Mouse (Mus musculus): ENCODE measurements around the gene Perp. TPM values are rescaled to one million over a fixed set of nuclear protein-coding genes. Genes with fewer than 3 reads are reported as not detected.
A peak's percentile ranks its signal among the peaks of the same experiment; 100 is the strongest.

Gene Perp
- polyA plus RNA-seq, 1 experiment from 2014 or later: 2.6 TPM

DNA sequence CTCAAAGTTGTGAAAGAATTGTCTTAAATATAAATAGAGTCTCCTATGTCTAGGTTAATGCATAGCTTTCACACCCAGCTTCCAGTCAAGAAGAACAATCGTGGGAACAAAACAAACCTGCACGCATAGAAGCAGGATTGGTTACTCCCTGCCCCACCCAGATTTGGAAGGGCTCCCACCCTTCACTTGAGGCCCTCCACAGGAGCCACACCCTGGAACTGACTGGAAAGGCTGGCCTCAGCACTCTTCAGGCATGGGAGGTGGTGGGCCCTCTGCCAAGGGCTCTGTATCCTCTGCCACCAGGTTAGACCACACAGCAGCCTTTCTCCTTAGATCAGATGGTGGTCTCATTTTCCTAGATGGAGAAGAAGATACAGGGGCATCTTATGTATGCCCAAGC is 26.2 kb downstream of the Perp start:
- 85% methylated on average over 2 of the region's 2 CpGs for WGBS
- Histone ChIP-seq H3K9me3 (no peaks in the 10 kb centered on the region), H3K4me2 (replicated peaks) (no peak overlapping the region), H3K4me3 (replicated peaks) (no peak overlapping the region), H3K27ac (no peak overlapping the region), H3K9ac (replicated peaks) (no peak overlapping the region), H3K36me3 (no peaks in the 10 kb centered on the region), H3K27me3 (no peaks in the 10 kb centered on the region), H3K4me1 (replicated peaks) (no peaks in the 10 kb centered on the region)
- no peak for ATAC-seq

DNA sequence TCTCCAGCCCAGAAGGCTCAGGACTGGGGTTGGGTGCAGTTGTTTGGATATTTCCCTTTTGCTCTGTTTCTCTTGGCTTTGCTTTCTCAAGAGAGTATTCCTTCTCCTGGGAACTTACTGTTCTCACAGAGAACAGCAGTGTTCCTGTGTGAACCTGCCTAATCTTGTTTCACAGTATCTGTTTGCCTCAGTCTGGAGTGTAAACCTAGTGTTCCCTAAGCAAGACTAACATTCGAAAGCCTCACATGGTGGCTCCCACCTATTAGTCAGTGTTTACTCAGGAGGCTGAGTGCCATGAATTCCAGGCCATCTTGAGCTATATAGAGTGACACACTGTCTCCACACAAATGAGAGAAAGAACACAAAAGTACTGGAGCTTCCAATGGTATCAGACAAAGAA is 31.4 kb downstream of the Perp start:
- 59% methylated on average over 1 of the region's 1 CpGs for WGBS

DNA sequence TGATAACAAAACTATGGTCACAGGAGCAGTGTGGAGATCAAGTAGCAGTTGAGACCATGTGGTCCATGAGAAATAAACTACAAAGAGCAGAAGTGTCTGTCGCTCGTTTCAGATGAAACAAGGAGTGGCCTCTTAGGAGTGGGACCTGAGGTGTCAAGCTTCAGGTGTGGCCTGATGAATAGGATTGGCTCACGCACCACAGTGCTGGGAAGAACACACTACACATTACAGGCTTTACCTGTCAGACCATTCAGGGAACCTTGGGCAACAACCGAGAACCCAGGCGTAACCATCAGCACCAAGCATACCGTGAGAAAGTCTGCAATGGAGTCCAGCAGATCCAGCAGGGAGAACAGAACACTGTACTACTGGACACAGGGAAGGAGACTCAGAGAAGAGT is 33.3 kb downstream of the Perp start:
- no peak overlapping the region for H3K4me3 ChIP-seq (replicated peaks)
- H3K27me3 ChIP-seq: no peaks in the 10 kb centered on the region
- H3K9ac ChIP-seq (replicated peaks): no peak overlapping the region
- WGBS: 92% methylated on average over 6 of the region's 6 CpGs
- no peaks in the 10 kb centered on the region for H3K36me3 ChIP-seq
- H3K9me3 ChIP-seq: no peaks in the 10 kb centered on the region
- no peaks in the 10 kb centered on the region for H3K4me1 ChIP-seq (replicated peaks)
- H3K27ac ChIP-seq: no peak overlapping the region
- ATAC-seq: no peak
- no peak overlapping the region for H3K4me2 ChIP-seq (replicated peaks)

More for the DNA sequence above, 31.4 kb downstream of the Perp start:
- Histone ChIP-seq H3K27ac (no peak overlapping the region), H3K4me3 (replicated peaks) (no peak overlapping the region), H3K36me3 (no peaks in the 10 kb centered on the region), H3K9ac (replicated peaks) (no peak overlapping the region), H3K4me1 (replicated peaks) (no peaks in the 10 kb centered on the region), H3K27me3 (no peaks in the 10 kb centered on the region), H3K9me3 (no peaks in the 10 kb centered on the region), H3K4me2 (replicated peaks) (no peak overlapping the region)
- ATAC-seq: no peak

DNA sequence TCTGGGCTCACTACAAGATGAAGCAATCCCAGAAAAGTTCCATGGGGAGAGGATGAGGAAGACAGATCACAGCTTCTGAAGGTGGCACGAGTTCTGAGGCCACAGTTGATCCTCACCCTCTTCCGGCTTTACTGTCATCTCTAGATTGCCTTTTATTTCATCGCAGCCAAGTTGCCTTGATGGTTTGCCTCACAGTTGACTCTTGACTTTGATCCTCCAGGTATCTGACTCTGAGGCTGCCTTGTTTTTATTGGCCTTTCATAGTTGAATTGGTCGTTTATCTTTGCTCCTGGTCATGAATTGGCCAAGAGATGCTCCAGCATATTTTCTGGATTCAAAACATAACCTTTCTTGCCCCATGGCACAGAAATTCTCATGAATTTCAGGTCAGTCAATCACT is 34.3 kb downstream of the Perp start:
- 76% methylated on average over 4 of the region's 4 CpGs for WGBS
- no peaks in the 10 kb centered on the region for H3K9me3 ChIP-seq
- no peak for ATAC-seq

DNA sequence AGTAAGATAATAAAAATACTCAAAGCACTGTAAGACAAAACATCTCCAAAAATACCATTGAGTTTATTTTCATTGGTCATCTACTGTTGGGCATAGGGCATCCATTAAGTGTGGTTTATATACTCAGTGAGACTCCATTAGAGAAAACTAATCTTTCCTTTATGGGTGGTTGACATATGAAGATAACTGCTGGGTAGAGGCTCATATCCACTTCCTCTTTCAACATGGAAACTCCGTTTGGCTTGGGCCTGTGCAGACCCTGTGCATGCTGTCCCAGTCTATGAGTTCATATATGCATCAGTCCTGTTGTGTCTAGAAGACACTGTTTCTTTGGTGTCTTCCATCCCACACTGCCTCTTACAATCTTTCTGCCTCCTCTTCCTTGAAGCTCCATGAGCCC is 34.9 kb downstream of the Perp start:
- ATAC-seq: no peak

More for the DNA sequence above, 34.3 kb downstream of the Perp start:
- Histone ChIP-seq H3K4me1 (replicated peaks) (no peaks in the 10 kb centered on the region), H3K27ac (no peak overlapping the region), H3K27me3 (no peaks in the 10 kb centered on the region), H3K9ac (replicated peaks) (no peak overlapping the region), H3K4me2 (replicated peaks) (no peak overlapping the region), H3K4me3 (replicated peaks) (no peak overlapping the region), H3K36me3 (no peaks in the 10 kb centered on the region)

DNA sequence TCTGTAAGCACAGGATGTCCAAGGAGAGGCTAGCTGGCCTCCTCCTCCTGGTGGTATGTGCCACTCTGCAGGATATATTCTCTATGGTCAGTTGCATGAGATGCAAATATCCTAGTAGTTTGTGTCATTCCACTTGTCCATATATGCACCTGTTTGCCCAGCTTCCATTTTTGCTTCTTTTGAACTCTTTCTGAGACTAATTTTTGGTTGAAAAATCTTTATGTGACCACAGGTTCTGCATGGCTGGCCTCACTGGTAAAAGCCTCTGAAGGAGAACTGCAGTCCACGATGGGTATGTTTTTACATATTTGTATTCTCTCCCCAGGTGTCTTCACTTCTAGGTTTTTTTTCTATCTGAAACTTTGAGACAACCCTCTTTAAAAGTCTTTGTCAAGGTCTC is 37.4 kb downstream of the Perp start:
- Histone ChIP-seq H3K36me3 (no peaks in the 10 kb centered on the region), H3K4me2 (replicated peaks) (no peak overlapping the region), H3K4me3 (replicated peaks) (no peak overlapping the region), H3K9me3 (no peaks in the 10 kb centered on the region), H3K27me3 (no peaks in the 10 kb centered on the region), H3K9ac (replicated peaks) (no peak overlapping the region), H3K27ac (no peak overlapping the region), H3K4me1 (replicated peaks) (no peaks in the 10 kb centered on the region)
- 79% methylated on average over 1 of the region's 1 CpGs for WGBS
- no peak for ATAC-seq

More for the DNA sequence above, 34.9 kb downstream of the Perp start:
- no peaks in the 10 kb centered on the region for H3K9me3 ChIP-seq
- no peak overlapping the region for H3K4me3 ChIP-seq (replicated peaks)
- WGBS: 90% methylated on average over 1 of the region's 1 CpGs
- H3K36me3 ChIP-seq: no peaks in the 10 kb centered on the region
- no peak overlapping the region for H3K4me2 ChIP-seq (replicated peaks)
- no peak overlapping the region for H3K9ac ChIP-seq (replicated peaks)
- no peak overlapping the region for H3K27ac ChIP-seq
- H3K4me1 ChIP-seq (replicated peaks): no peaks in the 10 kb centered on the region
- no peaks in the 10 kb centered on the region for H3K27me3 ChIP-seq

DNA sequence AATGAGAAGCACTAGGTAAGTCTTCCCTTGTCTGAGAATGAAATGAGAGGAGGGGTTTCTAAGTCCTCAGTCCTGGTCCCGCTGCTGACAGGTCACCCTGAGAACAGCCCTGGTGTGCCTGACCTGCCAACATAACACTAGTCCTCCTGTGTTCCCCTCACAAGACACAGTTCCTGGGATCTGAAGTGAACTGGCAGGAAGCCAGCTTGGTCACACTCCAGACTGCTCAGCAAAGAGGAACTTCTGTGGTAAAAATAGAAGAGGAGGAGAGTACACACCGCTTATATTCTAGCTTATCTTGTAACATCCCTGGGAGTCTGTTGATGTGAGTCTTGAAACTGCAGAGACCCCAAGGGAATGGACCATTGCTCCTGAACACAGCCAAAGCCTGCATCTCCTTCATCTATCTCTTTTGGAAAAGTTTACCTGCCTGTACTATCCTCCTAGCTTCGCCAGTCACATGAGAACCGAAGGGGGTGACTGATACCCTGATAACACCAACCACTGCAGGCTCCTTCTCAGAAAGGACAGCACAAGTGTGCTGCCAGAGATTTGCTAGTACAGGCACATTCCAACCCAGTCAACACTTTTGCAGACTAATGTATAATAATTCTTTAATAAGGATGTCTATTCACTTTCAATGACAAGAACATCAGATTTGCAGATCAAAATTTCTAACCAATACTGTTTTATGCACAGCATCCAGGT is 42.3 kb downstream of the Perp start:
- no peak for ATAC-seq
- Histone ChIP-seq H3K27ac (no peak overlapping the region), H3K4me2 (replicated peaks) (no peak overlapping the region), H3K36me3 (no peaks in the 10 kb centered on the region), H3K4me1 (replicated peaks) (no peaks in the 10 kb centered on the region), H3K27me3 (no peaks in the 10 kb centered on the region), H3K4me3 (replicated peaks) (no peak overlapping the region), H3K9me3 (no peaks in the 10 kb centered on the region), H3K9ac (replicated peaks) (no peak overlapping the region)
- 88% methylated on average over 4 of the region's 4 CpGs for WGBS

DNA sequence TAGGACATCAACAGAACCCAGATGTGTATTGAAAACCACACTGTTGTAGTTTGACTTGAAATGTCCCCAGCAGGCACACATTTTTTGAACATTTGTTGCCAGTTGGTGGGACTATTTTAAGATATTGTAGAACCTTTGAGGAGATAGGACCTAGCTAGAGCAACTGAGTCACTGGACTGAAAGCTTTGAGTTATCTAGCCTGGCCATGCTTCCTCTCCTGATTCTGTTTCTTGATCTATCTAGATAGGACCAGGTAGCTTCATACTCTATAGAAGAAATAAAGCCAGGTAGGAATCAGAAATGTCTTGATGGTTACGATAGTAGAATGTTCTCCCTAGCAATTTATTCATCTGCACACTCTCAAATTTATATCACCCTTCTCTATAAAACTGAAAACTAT is 43.9 kb downstream of the Perp start:
- H3K9me3 ChIP-seq: no peaks in the 10 kb centered on the region
- H3K9ac ChIP-seq (replicated peaks): no peak overlapping the region
- H3K4me3 ChIP-seq (replicated peaks): no peak overlapping the region
- H3K4me2 ChIP-seq (replicated peaks): no peak overlapping the region
- no peaks in the 10 kb centered on the region for H3K36me3 ChIP-seq
- H3K27ac ChIP-seq: no peak overlapping the region
- no peaks in the 10 kb centered on the region for H3K4me1 ChIP-seq (replicated peaks)
- 94% methylated on average over 1 of the region's 1 CpGs for WGBS
- H3K27me3 ChIP-seq: no peaks in the 10 kb centered on the region
- no peak for ATAC-seq

DNA sequence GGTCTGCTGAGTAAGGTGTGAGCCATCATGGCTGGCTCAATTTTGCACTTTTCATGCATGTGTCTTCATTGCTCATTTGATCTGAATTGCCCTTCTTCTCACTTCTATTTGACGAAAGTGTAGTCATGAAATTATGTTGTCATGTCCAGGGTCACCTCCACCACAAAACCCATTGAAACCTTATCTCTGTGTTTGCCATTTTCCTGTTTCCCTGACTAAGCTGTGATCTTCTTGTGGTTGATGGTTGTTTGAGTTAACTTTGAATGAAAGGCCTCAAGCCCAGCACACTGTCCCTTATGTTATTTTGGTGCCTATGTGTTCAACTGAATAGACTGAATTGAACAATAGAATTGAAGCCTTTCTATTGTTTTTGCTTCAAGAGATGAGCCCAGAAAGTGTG is 44.4 kb downstream of the Perp start:
- Histone ChIP-seq H3K4me3 (replicated peaks) (no peak overlapping the region), H3K36me3 (no peaks in the 10 kb centered on the region), H3K27ac (no peak overlapping the region), H3K9me3 (no peaks in the 10 kb centered on the region), H3K9ac (replicated peaks) (no peak overlapping the region), H3K27me3 (no peaks in the 10 kb centered on the region), H3K4me1 (replicated peaks) (no peaks in the 10 kb centered on the region), H3K4me2 (replicated peaks) (no peak overlapping the region)
- WGBS: 86% methylated on average over 1 of the region's 1 CpGs
- no peak for ATAC-seq

DNA sequence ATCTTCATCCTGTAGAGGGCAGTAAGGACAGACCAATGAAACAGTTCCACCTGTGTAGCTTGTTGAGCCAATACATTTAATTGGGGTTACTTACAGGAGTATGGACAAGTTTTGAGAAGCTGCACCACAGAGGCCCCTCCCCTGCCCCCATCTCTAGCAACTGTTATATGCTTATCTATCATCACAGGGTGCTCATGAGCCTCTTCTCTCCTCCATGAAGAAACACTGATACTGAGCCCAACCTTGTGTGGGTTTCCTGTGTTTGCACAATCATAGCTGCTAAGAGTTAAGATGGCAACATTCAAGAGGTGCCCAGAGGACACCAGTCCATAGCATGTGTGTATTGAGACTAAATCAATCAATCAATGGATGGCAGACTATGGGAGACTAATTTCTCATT is 46.3 kb downstream of the Perp start:
- no peak overlapping the region for H3K9ac ChIP-seq (replicated peaks)
- H3K4me2 ChIP-seq (replicated peaks): no peak overlapping the region
- no peak overlapping the region for H3K4me3 ChIP-seq (replicated peaks)
- no peaks in the 10 kb centered on the region for H3K36me3 ChIP-seq
- H3K27ac ChIP-seq: no peak overlapping the region
- ATAC-seq: no peak
- H3K9me3 ChIP-seq: no peaks in the 10 kb centered on the region
- H3K27me3 ChIP-seq: no peaks in the 10 kb centered on the region
- no peaks in the 10 kb centered on the region for H3K4me1 ChIP-seq (replicated peaks)

DNA sequence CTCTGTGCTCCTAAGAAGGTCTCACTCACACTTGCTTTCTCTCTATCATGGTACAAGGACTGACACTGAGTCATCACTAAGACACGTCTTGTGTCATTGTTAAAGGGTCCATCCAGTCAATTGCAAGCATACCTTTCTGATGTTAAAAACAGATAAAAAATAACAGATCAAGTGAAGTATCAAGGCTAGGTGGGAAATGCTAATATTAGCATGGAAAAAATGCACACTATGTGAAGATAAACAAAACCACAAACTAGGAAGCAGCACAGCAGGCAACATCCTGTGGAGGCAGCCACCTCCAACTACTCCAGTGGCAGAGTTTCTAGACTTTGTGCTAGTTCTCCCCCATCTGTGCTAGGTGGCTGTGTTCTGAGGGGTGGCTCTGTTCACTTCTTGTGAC is 47.3 kb downstream of the Perp start:
- no peak overlapping the region for H3K27ac ChIP-seq
- H3K27me3 ChIP-seq: no peaks in the 10 kb centered on the region
- no peak overlapping the region for H3K4me3 ChIP-seq (replicated peaks)
- no peaks in the 10 kb centered on the region for H3K36me3 ChIP-seq
- H3K9me3 ChIP-seq: no peaks in the 10 kb centered on the region
- H3K9ac ChIP-seq (replicated peaks): no peak overlapping the region
- WGBS: 85% methylated on average over 1 of the region's 1 CpGs
- ATAC-seq: no peak
- H3K4me2 ChIP-seq (replicated peaks): no peak overlapping the region
- H3K4me1 ChIP-seq (replicated peaks): no peaks in the 10 kb centered on the region

DNA sequence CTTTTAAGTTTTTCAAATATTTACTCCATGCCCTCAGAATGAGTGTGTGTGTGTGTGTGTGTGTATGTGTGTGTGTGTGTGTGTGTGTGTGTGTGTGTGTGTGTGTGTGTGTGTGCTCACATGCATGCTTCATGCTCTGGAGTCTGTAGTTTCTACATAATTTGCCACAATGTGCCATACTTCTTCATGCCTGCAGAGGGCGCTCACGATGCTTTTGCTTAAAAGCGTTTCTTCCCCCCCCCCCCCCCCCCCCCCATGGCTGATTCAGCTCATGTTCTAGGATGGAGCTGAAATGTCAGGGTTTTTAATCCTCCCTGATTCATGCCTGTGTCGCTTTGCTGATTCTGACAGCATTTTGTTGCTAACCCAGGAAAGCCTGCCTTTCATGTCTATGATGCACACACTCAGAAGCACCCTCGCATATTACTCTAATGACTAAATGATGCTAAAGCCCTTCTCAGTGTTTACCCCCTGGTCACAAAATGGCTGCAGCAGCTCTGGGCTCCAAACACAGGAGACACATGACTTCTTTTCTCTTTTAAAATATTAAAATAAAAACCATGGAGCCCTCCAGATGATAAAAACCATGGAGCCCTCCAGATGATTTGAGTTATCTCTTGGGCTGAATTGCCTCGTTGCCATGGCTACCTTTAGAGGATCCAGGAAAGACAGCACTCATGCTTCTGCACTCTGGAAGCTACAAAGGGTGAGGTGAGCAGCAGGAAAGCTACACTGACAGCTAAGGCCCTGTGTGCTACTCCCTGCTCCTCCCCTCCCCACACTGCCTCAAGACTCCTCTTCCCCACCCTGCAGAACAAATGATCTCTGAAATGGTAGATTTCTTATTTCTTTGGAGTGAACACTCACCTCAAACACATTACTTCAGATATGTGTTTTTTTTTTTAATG is 49.7 kb downstream of the Perp start:
- peak; percentile 83 for ATAC-seq

More for the DNA sequence above, 49.7 kb downstream of the Perp start:
- Histone ChIP-seq H3K4me2 (replicated peaks) (no peak overlapping the region), H3K27me3 (no peaks in the 10 kb centered on the region), H3K4me1 (replicated peaks) (no peaks in the 10 kb centered on the region), H3K4me3 (replicated peaks) (no peak overlapping the region), H3K9ac (replicated peaks) (no peak overlapping the region), H3K9me3 (no peaks in the 10 kb centered on the region), H3K36me3 (no peaks in the 10 kb centered on the region), H3K27ac (no peak overlapping the region)
- 48% methylated on average over 5 of the region's 6 CpGs for WGBS
